Mouse (Mus musculus) intestine, embryonic 14.5 days (tissue): ENCODE measurements around the gene Fam167b. TPM values are rescaled to one million over a fixed set of nuclear protein-coding genes. Genes with fewer than 3 reads are reported as not detected.
A peak's percentile ranks its signal among the peaks of the same experiment; 100 is the strongest.
"Not testable (repeated sequence)": the region's sequence is repeated elsewhere in the genome, so short reads cannot be mapped to it uniquely, and the experiment has no call there.

Source experiments
- ATAC-seq: fragments of 200-750 bp; cut with Nextera tagmentation; replicated peaks from 2 replicates; pipeline ENCODE4 v1.8.0; 2017; ENCODE audit warnings: low read depth, moderate number of reproducible peaks, moderate TSS enrichment, moderate library complexity; ENCODE audit not compliant: low FRiP score, low TSS enrichment
- DNase-seq: peaks from one replicate; pipeline ENCODE4 v3.0.0-alpha.2; 2018; ENCODE audit warnings: low spot score
- H3K27ac ChIP-seq: fragments of 300-500 bp; sonication (generic); 2 replicates; pipeline ENCODE4 v1.5.1; 2014; ENCODE audit warnings: low read depth, mild to moderate bottlenecking, control low read depth
- H3K27me3 ChIP-seq: fragments of 300-500 bp; sonication (generic); replicated peaks from 2 replicates; pipeline ENCODE4 v1.6.1; 2014; ENCODE audit warnings: low read length, control low read depth; ENCODE audit not compliant: control insufficient read depth, insufficient read depth
- H3K36me3 ChIP-seq: fragments of 300-500 bp; sonication (generic); 2 replicates; pipeline ENCODE4 v1.6.1; 2014; ENCODE audit warnings: low read length, control low read depth; ENCODE audit not compliant: control insufficient read depth, insufficient read depth
- H3K4me1 ChIP-seq: fragments of 300-500 bp; sonication (generic); replicated peaks from 2 replicates; pipeline ENCODE4 v1.6.1; 2014; ENCODE audit warnings: low read length, control low read depth, mixed read lengths; ENCODE audit not compliant: control insufficient read depth, insufficient read depth
- H3K4me2 ChIP-seq: fragments of 300-500 bp; sonication (generic); 2 replicates; pipeline ENCODE4 v1.6.1; 2014; ENCODE audit warnings: low read length
- H3K4me3 ChIP-seq: fragments of 300-500 bp; sonication (generic); 2 replicates; pipeline ENCODE4 v1.5.1; 2014; ENCODE audit warnings: low read depth, low read length, control low read depth, mixed read lengths
- H3K9ac ChIP-seq: fragments of 300-500 bp; sonication (generic); 2 replicates; pipeline ENCODE4 v1.6.1; 2014; ENCODE audit warnings: mild to moderate bottlenecking, low read length
- H3K9me3 ChIP-seq: fragments of 300-500 bp; sonication (generic); 2 replicates; pipeline ENCODE4 v1.6.1; 2016; ENCODE audit warnings: low read length, control low read depth; ENCODE audit not compliant: control insufficient read depth
- WGBS: fragments of 180-500 bp; shearing (Covaris S2); extraction: QIAGEN DNeasy Blood & Tissue Kit; methylation state at CpG from one replicate; pipeline ENCODE4 v1.1.7; 2014; 5-methylcytosine and 5-hydroxymethylcytosine counted together
- microRNA-seq: library from miRNA; unstranded; fragments of <30 nt; microRNA quantifications from one replicate; pipeline ENCODE4, GENCODE M21; 2016
- polyA plus RNA-seq: library from polyadenylated mRNA; unstranded; fragments of >200 nt; fragmentation: Nextera tagmentation; extraction: Ambion mirVana; gene quantifications from 2 replicates; pipeline ENCODE4 v1.2.1, GENCODE M21; 2014

The Fam167b gene
- polyA plus RNA-seq, 1 experiment from 2014 or later = 1.8 TPM

- not testable (repeated sequence) for H3K27me3 ChIP-seq, H3K27ac ChIP-seq, H3K9me3 ChIP-seq, H3K9ac ChIP-seq, H3K4me3 ChIP-seq, H3K4me1 ChIP-seq, H3K36me3 ChIP-seq, DNase-seq, H3K4me2 ChIP-seq, ATAC-seq
- 90% methylated on average over 4 of the region's 4 CpGs for WGBS
Observed at GRCm38 (mm10) chr4:129547631-129548030, 30.7 kb downstream of the Fam167b start.

GRCm38 (mm10) chr4:129544106-129544505 is 34.2 kb downstream of the Fam167b start:
- no peak overlapping the region for H3K4me2 ChIP-seq
- H3K4me3 ChIP-seq = no peak overlapping the region
- H3K9ac ChIP-seq = no peak overlapping the region
- H3K27ac ChIP-seq = no peak overlapping the region
- H3K4me1 ChIP-seq = peaks cover 15% of the 10 kb centered on the region
- DNase-seq (no peak), ATAC-seq (no peak)
- H3K9me3 ChIP-seq = no peaks in the 10 kb centered on the region
- 89% methylated on average over 4 of the region's 4 CpGs for WGBS
- H3K36me3 ChIP-seq = 0 out of 2 replicates have a peak, but pooled peaks cover 6% of the 10 kb centered on the region
- H3K27me3 ChIP-seq = no peaks in the 10 kb centered on the region

- Histone ChIP-seq H3K9me3 (no peaks in the 10 kb centered on the region), H3K27me3 (no peaks in the 10 kb centered on the region), H3K4me1 (peaks cover 15% of the 10 kb centered on the region), H3K9ac (peak within 1 kb of the TSS; percentile 75), H3K36me3 (0 out of 2 replicates have a peak, but pooled peaks cover 15% of the 10 kb centered on the region), H3K4me3 (peak within 1 kb of the TSS; percentile 64), H3K27ac (peak within 1 kb of the TSS; percentile 76), H3K4me2 (peak within 1 kb of the TSS; percentile 84)
- DNase-seq = peak; percentile 96
- WGBS = under 1% methylated on average over 46 of the region's 46 CpGs
- ATAC-seq = peak; percentile 99
Observed at GRCm38 (mm10) chr4:129542592-129543141, 35.7 kb downstream of the Fam167b start, which contains the start of gene Hdac1. Gene Hdac1 (minus strand): TSS chr4:129542713.

- 0 out of 2 replicates have a peak, but pooled peaks have one; percentile 1 for ATAC-seq
- peak overlapping the region; percentile 72 for H3K27ac ChIP-seq
- H3K9ac ChIP-seq = peak overlapping the region; percentile 75
- under 1% methylated on average over 30 of the region's 30 CpGs for WGBS
- peak overlapping the region; percentile 64 for H3K4me3 ChIP-seq
- DNase-seq = peak; percentile 71
- no peaks in the 10 kb centered on the region for H3K9me3 ChIP-seq
- H3K36me3 ChIP-seq = 0 out of 2 replicates have a peak, but pooled peaks cover 17% of the 10 kb centered on the region
- H3K4me1 ChIP-seq = peaks cover 15% of the 10 kb centered on the region
- H3K4me2 ChIP-seq = peak overlapping the region; percentile 84
- H3K27me3 ChIP-seq = no peaks in the 10 kb centered on the region
Observed at GRCm38 (mm10) chr4:129541868-129542591, 36.3 kb downstream of the Fam167b start.

- H3K27ac ChIP-seq = no peak overlapping the region
- WGBS = 94% methylated on average over 6 of the region's 6 CpGs
- no peak overlapping the region for H3K9ac ChIP-seq
- H3K4me1 ChIP-seq = peaks cover 15% of the 10 kb centered on the region
- no peak for ATAC-seq
- DNase-seq = no peak
- no peak overlapping the region for H3K4me3 ChIP-seq
- H3K27me3 ChIP-seq = no peaks in the 10 kb centered on the region
- H3K36me3 ChIP-seq = peaks cover 31% of the 10 kb centered on the region
- H3K9me3 ChIP-seq = no peaks in the 10 kb centered on the region
- H3K4me2 ChIP-seq = no peak overlapping the region
Observed at GRCm38 (mm10) chr4:129540012-129540411, 38.3 kb downstream of the Fam167b start.

- H3K27me3 ChIP-seq, H3K9ac ChIP-seq, H3K9me3 ChIP-seq, ATAC-seq, DNase-seq, H3K27ac ChIP-seq, H3K4me3 ChIP-seq, H3K4me1 ChIP-seq, H3K4me2 ChIP-seq: not testable (repeated sequence)
- peaks cover 88% of the 10 kb centered on the region for H3K36me3 ChIP-seq
- 94% methylated on average over 5 of the region's 6 CpGs for WGBS
Observed at GRCm38 (mm10) chr4:129528901-129529300, 49.4 kb downstream of the Fam167b start.

Small RNAs within 50 kb of the gene (microRNA-seq; reads per million reads assigned to microRNA genes)
- gene Mir8119 = not detected

Other genes with a start within 250 kb of the Fam167b start
- 333 and 352 TPM in 2 replicates for gene Rbbp4, start 243.2 kb downstream of the Fam167b start, polyA plus RNA-seq
- gene Zbtb8os, start 242.9 kb downstream of the Fam167b start, polyA plus RNA-seq = 46.9 and 51.3 TPM in 2 replicates
- gene Zbtb8a, start 200.4 kb downstream of the Fam167b start, polyA plus RNA-seq = 7.6 and 11.1 TPM in 2 replicates
- gene Zbtb8b, start 137.7 kb downstream of the Fam167b start, polyA plus RNA-seq = 1.7 TPM in 2 replicates
- gene Bsdc1, start 117.0 kb downstream of the Fam167b start, polyA plus RNA-seq = 21.8 and 24.6 TPM in 2 replicates
- not detected in 2 replicates for gene Tssk3, start 87.5 kb downstream of the Fam167b start, polyA plus RNA-seq
- gene Fam229a, start 87.4 kb downstream of the Fam167b start, polyA plus RNA-seq = 0.47 TPM in 1 of 2 replicates, not detected in the other
- 595 and 619 TPM in 2 replicates for gene Marcksl1, start 65.0 kb downstream of the Fam167b start, polyA plus RNA-seq
- 212 and 230 TPM in 2 replicates for gene Hdac1, start 35.8 kb downstream of the Fam167b start, polyA plus RNA-seq
- gene Lck, start 4.9 kb downstream of the Fam167b start, polyA plus RNA-seq = 7.9 and 8.1 TPM in 2 replicates
- gene Eif3i, start 22.1 kb upstream of the Fam167b start, polyA plus RNA-seq = 349 and 356 TPM in 2 replicates
- 197 and 212 TPM in 2 replicates for gene Tmem234, start 22.1 kb upstream of the Fam167b start, polyA plus RNA-seq
- gene Dcdc2b, start 35.7 kb upstream of the Fam167b start, polyA plus RNA-seq = 2.6 and 3.7 TPM in 2 replicates
- 26.2 and 26.4 TPM in 2 replicates for gene Iqcc, start 40.5 kb upstream of the Fam167b start, polyA plus RNA-seq
- 43.1 and 45.5 TPM in 2 replicates for gene Ccdc28b, start 45.4 kb upstream of the Fam167b start, polyA plus RNA-seq
- 81.7 and 92.8 TPM in 2 replicates for gene Txlna, start 62.5 kb upstream of the Fam167b start, polyA plus RNA-seq
- gene Kpna6, start 94.2 kb upstream of the Fam167b start, polyA plus RNA-seq = 13.3 and 13.4 TPM in 2 replicates
- gene Tmem39b, start 118.3 kb upstream of the Fam167b start, polyA plus RNA-seq = 26.6 and 28.9 TPM in 2 replicates
- 96.5 and 106 TPM in 2 replicates for gene Khdrbs1, start 163.8 kb upstream of the Fam167b start, polyA plus RNA-seq
- gene Ptp4a2, start 232.7 kb upstream of the Fam167b start, polyA plus RNA-seq = 276 and 279 TPM in 2 replicates